Mouse (Mus musculus): Measurements from ENCODE around the gene Zcchc2.

- TF ChIP-seq CEBPB (IDR thresholded peaks at IDR 0.05; ENCODE audit: low read depth) (no peak), MYOG (IDR thresholded peaks at IDR 0.05; ENCODE audit: control insufficient read depth, extremely low read depth, insufficient read length) (no peak), CTCF (IDR thresholded peaks at IDR 0.05; ENCODE audit: control insufficient read depth, insufficient read depth, insufficient read length) (no peak), USF1 (IDR thresholded peaks at IDR 0.05; ENCODE audit: low read depth) (no peak), MAX (IDR thresholded peaks at IDR 0.05) (no peak), MYOD1 (IDR thresholded peaks at IDR 0.05; ENCODE audit: control insufficient read depth, insufficient read length, low read depth) (no peak)
Measured at GRCm38 (mm10) chr1:105953588-105953987, 36.6 kb upstream of the Zcchc2 start.
